Mouse (Mus musculus): ENCODE results near the gene Scn10a.

Scn10a gene

DNA sequence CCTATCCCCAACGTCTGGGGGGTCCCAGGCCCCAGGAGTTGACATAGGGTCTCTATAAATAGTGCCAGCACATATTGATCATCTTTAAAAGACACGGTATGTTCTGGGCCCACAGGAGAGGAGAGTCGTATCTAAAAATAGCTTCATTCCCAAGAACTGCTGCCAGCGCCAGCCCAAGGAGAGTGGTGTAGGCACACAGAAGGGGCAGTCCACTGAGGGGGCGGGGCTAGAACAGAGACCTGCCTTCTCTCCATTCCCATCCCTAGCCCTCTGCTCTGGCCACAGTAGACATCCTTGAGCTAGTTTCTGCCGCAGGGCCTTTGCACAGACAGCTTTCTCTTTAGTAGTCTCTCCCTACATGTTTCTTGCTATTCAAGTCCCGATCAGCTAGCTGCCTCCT, 144.8 kb downstream of the Scn10a start:
- no peak for DNase-seq (ENCODE audit: low spot score in 2 of 2)

GRCm38 (mm10) chr9:119573009-119573408, 146.1 kb downstream of the Scn10a start:
- DNase-seq (ENCODE audit: low spot score in 2 of 2) = no peak

- DNase-seq (ENCODE audit: low spot score in 2 of 2) = no peak
These were observed 147.7 kb downstream of the Scn10a start for GRCm38 (mm10) chr9:119571411-119571888.

- DNase-seq (ENCODE audit: low spot score in 2 of 2) = no peak
These were observed 148.5 kb downstream of the Scn10a start for GRCm38 (mm10) chr9:119570652-119571051.

GRCm38 (mm10) chr9:119568732-119569131, 150.4 kb downstream of the Scn10a start:
- no peak for DNase-seq (ENCODE audit: low spot score in 2 of 2)

DNA sequence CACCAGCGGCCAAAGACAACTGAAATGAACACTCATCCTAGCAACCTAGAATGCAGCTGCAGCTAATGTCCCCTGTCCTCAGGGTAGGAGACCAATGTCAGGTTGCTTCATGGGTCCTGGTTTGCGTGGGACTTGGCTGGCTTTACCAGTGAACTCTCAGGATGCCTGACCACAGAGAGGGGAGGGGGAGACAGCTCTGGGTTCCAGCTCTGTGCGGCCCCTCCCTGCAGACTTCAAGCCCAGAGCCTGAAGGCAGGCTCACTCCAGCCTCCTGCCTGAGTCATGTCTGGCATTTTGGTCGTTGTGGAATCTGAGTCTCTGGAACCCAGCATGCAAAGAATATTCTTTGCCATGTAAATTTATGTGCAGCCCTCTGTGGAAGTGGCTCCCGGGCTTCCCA, 151.3 kb downstream of the Scn10a start:
- DNase-seq (ENCODE audit: low spot score in 2 of 2) = no peak

- no peak for DNase-seq (ENCODE audit: low spot score in 2 of 2)
These were observed 152.9 kb downstream of the Scn10a start for GRCm38 (mm10) chr9:119566214-119566613.

DNA sequence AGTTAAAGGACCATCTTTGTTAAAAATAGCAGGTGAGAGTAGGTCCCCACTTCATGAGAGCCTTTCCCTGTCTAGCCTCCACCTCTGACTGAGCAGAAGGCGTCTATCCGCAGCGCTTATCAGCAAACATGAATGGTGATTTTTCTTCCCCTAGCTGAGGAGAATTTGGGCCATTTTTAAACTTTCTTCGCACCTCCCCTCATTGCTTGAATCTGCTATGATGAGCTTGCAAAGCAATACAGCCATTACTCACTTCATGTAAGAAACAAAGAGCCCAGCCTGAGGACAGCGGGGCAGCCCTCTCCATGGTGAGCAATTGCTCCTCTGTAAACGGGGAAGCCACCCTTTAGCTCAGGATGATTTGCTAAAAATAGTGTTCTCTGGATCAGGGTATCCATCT, 154.3 kb downstream of the Scn10a start:
- no peak for DNase-seq (ENCODE audit: low spot score in 2 of 2)

GRCm38 (mm10) chr9:119563617-119564016, 155.5 kb downstream of the Scn10a start:
- no peak for DNase-seq (ENCODE audit: low spot score in 2 of 2)

DNA sequence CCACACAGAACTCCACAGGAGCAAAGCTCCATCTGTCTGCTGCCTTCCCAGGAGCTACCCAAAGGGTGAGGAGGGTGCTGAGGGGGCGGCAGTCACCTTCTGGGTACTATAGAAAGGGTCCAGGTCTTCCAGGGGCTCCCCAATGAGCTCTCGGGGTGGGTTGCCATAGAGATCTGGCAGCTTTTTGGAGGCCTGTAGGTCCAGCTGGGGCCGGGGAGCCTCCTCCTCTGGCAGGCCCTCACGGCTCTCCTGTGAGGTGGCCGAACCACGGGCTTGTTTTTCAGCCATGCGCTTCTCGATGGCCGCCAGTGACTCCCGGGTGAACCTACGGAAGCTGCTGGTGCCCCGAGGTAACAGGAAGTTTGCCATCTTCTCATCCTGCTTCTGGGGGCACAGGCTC, 156.9 kb downstream of the Scn10a start:
- no peak for DNase-seq (ENCODE audit: low spot score in 2 of 2)

DNA sequence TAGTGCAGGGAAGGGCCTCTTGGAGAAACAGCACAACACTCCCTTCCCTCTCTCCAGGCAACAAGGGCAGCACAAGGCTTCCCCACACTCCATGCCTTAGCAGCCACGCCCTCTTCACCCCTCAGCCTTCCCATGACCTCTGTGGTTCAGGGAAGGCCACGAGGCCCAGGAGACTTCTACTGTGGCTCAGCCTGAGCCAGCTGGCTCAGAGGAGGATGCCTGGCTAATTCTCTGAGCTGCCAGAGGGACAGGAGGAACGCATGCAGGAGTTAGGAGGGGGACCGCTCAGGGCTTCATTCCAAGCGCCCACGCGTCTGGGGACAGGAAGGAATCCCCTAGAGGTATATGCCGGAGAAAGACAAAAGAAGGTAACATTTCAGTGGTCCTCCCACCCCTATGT, 157.4 kb downstream of the Scn10a start:
- no peak for DNase-seq (ENCODE audit: low spot score in 2 of 2)

DNA sequence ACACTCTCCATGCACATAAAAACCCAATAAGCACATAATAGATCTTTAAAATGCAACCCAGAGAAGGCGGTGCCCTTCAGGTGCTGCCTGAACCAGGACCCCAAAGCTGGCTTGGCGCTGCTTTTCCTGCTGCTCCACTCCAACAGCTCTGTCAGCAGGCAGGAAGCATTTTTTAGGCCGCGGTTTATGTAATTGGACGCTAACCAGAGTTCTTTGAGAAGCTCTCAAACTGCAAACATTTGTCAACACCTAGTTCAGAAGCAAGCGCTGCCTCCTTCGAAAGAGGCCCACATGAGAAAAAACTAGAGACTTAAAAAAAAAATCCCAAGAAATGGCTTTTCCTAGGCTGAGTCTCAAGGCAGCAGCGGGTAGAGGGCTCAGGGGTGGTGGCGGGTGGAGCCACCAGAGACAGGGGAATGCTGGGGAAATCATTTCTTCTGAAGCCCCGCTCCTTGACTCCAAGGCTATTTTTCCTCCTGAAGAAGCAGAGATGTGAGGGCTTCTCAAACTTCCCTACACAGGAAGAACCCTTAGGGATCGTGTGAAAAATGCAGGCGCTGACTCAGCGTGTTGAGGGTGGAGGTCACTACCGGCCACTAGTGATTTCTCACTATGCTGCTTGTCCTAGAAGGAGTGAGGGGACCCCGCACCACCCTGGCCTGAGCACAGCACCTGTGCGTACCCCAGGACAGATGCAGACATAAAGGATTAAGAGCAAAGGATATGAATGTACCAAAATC, 159.4 kb downstream of the Scn10a start:
- no peak for DNase-seq (ENCODE audit: low spot score in 2 of 2)

Data from spleen, postnatal 36 days (tissue).